Mouse (Mus musculus) kidney, adult 18-20 months (tissue): ENCODE data around the gene Prdm11.

Source experiments
- DNase-seq: peaks from one replicate; pipeline ENCODE4 v3.0.0; 2021

The Prdm11 gene

GRCm38 (mm10) chr2:92917405-92918142, 128.4 kb downstream of the Prdm11 start:
- DNase-seq = peak; percentile 5

GRCm38 (mm10) chr2:92915659-92916631, 130.0 kb downstream of the Prdm11 start:
- DNase-seq = no peak
